Mouse (Mus musculus) stomach, embryonic 14.5 days (tissue): ENCODE measurements around the gene Acad10. TPM values are rescaled to one million over a fixed set of nuclear protein-coding genes. Genes with fewer than 3 reads are reported as not detected.
"Not testable (repeated sequence)": the region's sequence is repeated elsewhere in the genome, so short reads cannot be mapped to it uniquely, and the experiment has no call there.

Experiments used
- ATAC-seq: fragments of 200-750 bp; cut with Nextera tagmentation; 2 replicates; pipeline ENCODE4 v1.8.0; 2017; ENCODE audit warnings: low read depth, moderate TSS enrichment; ENCODE audit not compliant: insufficient number of reproducible peaks, insufficient read depth, low FRiP score
- H3K27ac ChIP-seq: fragments of 300-500 bp; sonication (generic); 2 replicates; pipeline ENCODE4 v1.5.1; 2014; ENCODE audit warnings: mild to moderate bottlenecking, low read length, moderate library complexity, mixed read lengths
- H3K27me3 ChIP-seq: fragments of 300-500 bp; sonication (generic); 2 replicates; pipeline ENCODE4 v1.6.1; 2014; ENCODE audit warnings: low read length, control low read depth, mixed read lengths; ENCODE audit not compliant: control insufficient read depth, insufficient read depth
- H3K36me3 ChIP-seq: fragments of 300-500 bp; sonication (generic); 2 replicates; pipeline ENCODE4 v1.6.1; 2014; ENCODE audit warnings: mild to moderate bottlenecking, control low read depth, low read length, moderate library complexity, mixed read lengths; ENCODE audit not compliant: control insufficient read depth, insufficient read depth
- H3K4me1 ChIP-seq: fragments of 300-500 bp; sonication (generic); 2 replicates; pipeline ENCODE4 v1.6.1; 2014; ENCODE audit warnings: low read length, control low read depth, mixed read lengths; ENCODE audit not compliant: control insufficient read depth, insufficient read depth
- H3K4me2 ChIP-seq: fragments of 300-500 bp; sonication (generic); replicated peaks from 2 replicates; pipeline ENCODE4 v1.6.1; 2014; ENCODE audit warnings: low read depth, low read length, control low read depth
- H3K4me3 ChIP-seq: fragments of 300-500 bp; sonication (generic); 2 replicates; pipeline ENCODE4 v1.5.1; 2014; ENCODE audit warnings: low read depth, low read length, control low read depth
- H3K9ac ChIP-seq: fragments of 300-500 bp; sonication (generic); replicated peaks from 2 replicates; pipeline ENCODE4 v1.6.1; 2014; ENCODE audit warnings: low read depth, mild to moderate bottlenecking, control low read depth, low read length, moderate library complexity, mixed read lengths
- H3K9me3 ChIP-seq: fragments of 300-500 bp; sonication (generic); 2 replicates; pipeline ENCODE4 v1.6.1; 2016; ENCODE audit warnings: low read depth, low read length, control low read depth; ENCODE audit not compliant: control insufficient read depth
- WGBS: fragments of 180-500 bp; shearing (Covaris S2); extraction: QIAGEN DNeasy Blood & Tissue Kit; methylation state at CpG from one replicate; pipeline ENCODE4 v1.1.7; 2014; 5-methylcytosine and 5-hydroxymethylcytosine counted together
- polyA plus RNA-seq: library from polyadenylated mRNA; unstranded; fragments of >200 nt; fragmentation: Nextera tagmentation; extraction: Ambion mirVana; gene quantifications from 2 replicates; pipeline ENCODE4 v1.2.1, GENCODE M21; 2014

The Acad10 gene
- polyA plus RNA-seq, 1 experiment from 2014 or later = 2.3 TPM

DNA sequence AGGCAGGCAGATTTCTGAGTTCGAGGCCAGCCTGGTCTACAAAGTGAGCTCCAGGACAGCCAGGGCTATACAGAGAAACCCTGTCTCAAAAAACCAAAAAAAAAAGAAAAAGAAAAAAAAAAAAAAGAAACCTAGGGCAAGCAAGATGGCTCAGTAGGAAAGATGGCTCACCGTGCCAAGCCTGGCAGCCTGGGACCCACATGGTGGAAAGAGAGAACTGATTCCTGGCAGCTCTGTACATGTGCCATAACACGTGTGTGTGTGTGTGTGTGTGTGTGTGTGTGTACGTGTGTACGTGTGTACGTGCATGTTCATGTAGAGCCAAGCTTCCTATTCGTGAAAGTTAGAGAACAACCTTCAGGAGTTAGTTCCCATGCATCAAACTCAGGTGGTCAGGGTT is 31.1 kb upstream of the Acad10 start:
- not testable (repeated sequence) for H3K27ac ChIP-seq, H3K27me3 ChIP-seq, H3K4me1 ChIP-seq, H3K4me3 ChIP-seq, H3K9me3 ChIP-seq, H3K36me3 ChIP-seq, ATAC-seq, H3K9ac ChIP-seq, H3K4me2 ChIP-seq
- WGBS = 90% methylated on average over 7 of the region's 7 CpGs

DNA sequence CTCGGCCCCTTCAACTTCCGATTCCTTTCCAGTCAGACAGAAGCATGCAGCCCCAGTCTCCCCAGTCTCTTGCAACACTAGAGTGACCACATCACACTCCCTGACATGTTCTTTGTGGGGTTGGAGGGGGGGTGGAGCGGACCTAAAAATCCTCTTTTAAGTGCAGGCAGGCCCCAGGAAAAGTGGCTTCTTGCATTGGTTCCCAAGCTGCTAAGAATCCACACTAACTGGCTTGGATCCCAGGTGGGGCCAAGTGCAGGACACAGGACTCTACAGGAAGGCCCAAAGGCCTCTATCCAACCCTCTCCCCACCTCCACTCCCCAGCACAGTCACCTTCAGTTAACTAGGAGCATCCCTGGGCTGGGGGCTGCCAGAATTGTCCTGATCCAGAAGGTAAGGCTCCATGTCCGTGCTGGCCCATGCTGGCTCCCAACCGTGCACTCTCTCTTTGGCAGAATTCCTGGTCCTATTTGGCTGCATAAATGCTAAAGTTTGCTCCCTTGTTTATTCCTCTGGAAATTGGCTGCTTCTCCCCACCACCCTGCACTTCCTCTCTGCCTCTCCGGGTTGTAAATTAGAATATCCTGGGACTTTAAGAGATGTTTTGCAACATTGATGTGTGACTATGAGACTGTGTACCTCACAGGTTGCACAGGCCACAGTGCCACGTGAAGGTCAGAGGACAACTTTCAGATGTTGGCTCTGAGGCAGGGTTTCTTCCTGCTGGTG is 30.3 kb upstream of the Acad10 start:
- H3K9ac ChIP-seq = no peak overlapping the region
- 73% methylated on average over 7 of the region's 7 CpGs for WGBS
- no peak for ATAC-seq
- H3K27ac ChIP-seq = no peak overlapping the region
- no peak overlapping the region for H3K4me2 ChIP-seq
- peaks cover 9% of the 10 kb centered on the region for H3K36me3 ChIP-seq
- H3K9me3 ChIP-seq = no peaks in the 10 kb centered on the region
- no peak overlapping the region for H3K4me3 ChIP-seq
- no peaks in the 10 kb centered on the region for H3K27me3 ChIP-seq
- H3K4me1 ChIP-seq = no peaks in the 10 kb centered on the region

DNA sequence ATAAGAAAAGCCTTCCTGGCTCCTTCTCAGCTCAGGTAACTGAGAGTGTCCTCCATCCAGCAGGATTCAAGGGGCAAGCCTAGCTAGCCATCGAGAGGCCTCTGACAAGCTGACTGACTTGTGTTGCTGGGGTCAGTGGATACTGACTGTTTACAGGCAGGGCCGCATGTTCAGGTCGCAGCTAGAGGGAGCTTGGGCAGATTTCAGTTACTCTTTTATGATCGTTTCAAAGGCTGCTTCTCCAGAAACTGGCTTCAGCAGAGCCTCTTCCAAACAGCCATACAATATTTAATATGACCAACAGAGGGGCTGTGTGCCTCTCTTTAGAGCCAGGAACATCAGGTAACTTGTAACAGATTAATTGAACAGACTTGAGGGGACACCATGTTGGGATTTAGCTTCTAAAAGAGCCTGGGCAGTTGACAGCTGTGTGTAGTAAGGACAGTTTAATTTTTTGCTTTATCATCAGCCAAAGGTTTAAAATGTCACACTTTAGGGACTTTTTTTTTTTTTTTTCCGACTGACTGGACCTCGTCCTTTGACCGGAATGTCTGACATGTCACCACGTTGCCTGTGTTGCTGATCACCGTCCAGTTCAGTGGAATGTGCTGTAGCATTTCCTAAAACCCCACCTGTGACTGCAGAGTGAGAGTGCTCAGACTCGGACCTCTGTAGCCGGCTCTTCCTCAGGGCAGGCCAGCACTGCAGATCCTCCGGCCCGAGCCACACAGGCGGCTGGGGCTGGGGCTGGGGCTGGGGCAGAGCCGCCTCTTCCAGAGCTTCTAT is 26.0 kb upstream of the Acad10 start:
- no peaks in the 10 kb centered on the region for H3K9me3 ChIP-seq

DNA sequence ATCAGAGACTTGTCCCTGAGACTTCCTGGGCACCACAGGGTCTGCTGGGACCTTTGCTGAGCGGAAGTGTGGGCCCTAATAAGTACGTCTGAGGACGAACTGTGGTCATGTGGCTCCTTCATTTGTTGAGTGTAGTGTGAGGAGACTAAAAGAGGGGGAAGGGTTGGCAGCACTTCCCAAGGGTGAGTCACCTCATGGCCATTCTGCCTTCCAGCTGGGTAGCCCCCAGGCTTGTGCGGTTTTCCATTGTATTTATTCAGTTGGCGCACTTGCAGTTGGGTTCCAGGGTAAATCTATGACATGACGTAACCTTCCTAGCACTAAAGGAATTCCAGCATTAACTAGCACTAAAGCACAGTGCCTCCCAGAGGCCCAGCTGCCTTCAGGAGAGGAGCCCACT is 25.2 kb upstream of the Acad10 start:
- H3K27me3 ChIP-seq = no peaks in the 10 kb centered on the region
- H3K9ac ChIP-seq = no peak overlapping the region
- H3K4me1 ChIP-seq = no peaks in the 10 kb centered on the region
- ATAC-seq = no peak
- no peaks in the 10 kb centered on the region for H3K9me3 ChIP-seq
- H3K4me2 ChIP-seq = no peak overlapping the region
- WGBS = 89% methylated on average over 6 of the region's 6 CpGs
- H3K4me3 ChIP-seq = no peak overlapping the region
- H3K36me3 ChIP-seq = peaks cover 43% of the 10 kb centered on the region
- no peak overlapping the region for H3K27ac ChIP-seq

More for the DNA sequence above, 26.0 kb upstream of the Acad10 start:
- Histone ChIP-seq H3K27ac (no peak overlapping the region), H3K4me2 (no peak overlapping the region), H3K36me3 (peaks cover 42% of the 10 kb centered on the region), H3K4me3 (no peak overlapping the region), H3K27me3 (no peaks in the 10 kb centered on the region), H3K4me1 (no peaks in the 10 kb centered on the region), H3K9ac (no peak overlapping the region)
- 80% methylated on average over 15 of the region's 15 CpGs for WGBS
- ATAC-seq = no peak

DNA sequence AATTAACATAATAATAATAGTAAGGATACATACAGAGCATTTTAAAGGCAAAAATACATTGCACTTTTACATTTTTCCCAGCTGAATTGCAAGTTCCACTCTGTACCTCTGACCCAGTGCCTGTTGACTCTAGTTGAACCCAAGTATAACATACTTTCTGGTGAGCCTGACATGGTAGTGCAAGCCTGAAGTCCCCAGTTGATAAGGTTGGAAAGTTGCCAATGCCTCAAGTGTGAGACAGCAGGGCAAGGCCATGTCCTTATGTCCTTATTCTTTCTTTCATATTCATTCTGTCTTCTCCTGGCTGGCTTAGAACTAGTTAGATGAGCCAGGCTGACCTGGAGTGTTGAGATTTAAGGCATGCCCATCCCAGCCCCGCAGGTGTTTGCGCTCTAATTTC is 21.9 kb upstream of the Acad10 start:
- Histone ChIP-seq H3K9ac (no peak overlapping the region), H3K27me3 (no peaks in the 10 kb centered on the region), H3K4me3 (no peak overlapping the region), H3K4me1 (no peaks in the 10 kb centered on the region), H3K27ac (no peak overlapping the region), H3K4me2 (no peak overlapping the region), H3K9me3 (no peaks in the 10 kb centered on the region), H3K36me3 (peaks cover 71% of the 10 kb centered on the region)
- WGBS = 98% methylated on average over 2 of the region's 2 CpGs
- no peak for ATAC-seq

DNA sequence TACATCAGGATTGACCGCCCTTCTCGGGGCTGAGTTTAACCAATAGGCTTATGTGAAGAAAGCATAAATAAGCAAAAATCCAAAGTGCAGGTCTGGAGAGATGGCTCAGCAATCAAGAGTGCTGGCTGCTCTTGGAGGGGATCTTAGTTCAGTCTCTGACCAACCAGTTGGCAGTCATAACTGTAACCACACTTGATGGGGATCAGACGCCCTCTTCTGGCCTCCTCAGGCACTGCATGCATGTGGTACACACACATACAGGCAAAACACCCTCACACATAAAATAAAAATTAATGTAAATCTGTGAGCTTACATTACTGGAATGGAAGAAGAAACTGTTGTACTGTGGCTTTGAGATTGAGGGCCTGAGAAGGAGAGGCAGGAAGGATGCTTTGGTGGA is 10.1 kb upstream of the Acad10 start:
- H3K27ac ChIP-seq = no peak overlapping the region
- no peak overlapping the region for H3K4me3 ChIP-seq
- no peaks in the 10 kb centered on the region for H3K9me3 ChIP-seq
- no peaks in the 10 kb centered on the region for H3K4me1 ChIP-seq
- ATAC-seq = no peak
- H3K27me3 ChIP-seq = no peaks in the 10 kb centered on the region
- no peak overlapping the region for H3K9ac ChIP-seq
- WGBS = 73% methylated on average over 3 of the region's 3 CpGs
- H3K36me3 ChIP-seq = peaks cover 36% of the 10 kb centered on the region
- H3K4me2 ChIP-seq = no peak overlapping the region

DNA sequence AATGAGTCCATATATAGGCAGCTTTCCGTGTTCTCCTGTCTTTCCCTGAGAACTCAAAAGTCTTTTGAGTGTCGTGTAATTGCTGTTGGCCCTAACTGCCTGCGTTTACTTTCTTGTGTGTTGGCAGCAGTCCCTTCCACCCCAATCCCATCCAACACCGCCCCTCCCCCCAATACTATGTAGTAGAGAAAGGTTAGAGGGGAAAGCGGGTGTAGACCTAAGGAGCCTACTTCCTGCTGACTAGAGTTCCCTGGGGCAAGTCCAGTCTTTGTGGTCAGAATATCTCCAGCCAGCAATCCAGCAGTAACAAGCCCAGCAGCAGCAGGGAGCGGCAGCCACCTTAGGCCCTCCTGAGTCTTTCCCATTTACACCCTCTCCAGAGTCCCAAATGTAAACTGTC is 8.1 kb upstream of the Acad10 start:
- Histone ChIP-seq H3K36me3 (peaks cover 33% of the 10 kb centered on the region), H3K9me3 (no peaks in the 10 kb centered on the region), H3K27me3 (no peaks in the 10 kb centered on the region), H3K9ac (no peak overlapping the region), H3K4me2 (no peak overlapping the region), H3K27ac (no peak overlapping the region), H3K4me3 (no peak overlapping the region), H3K4me1 (no peaks in the 10 kb centered on the region)
- ATAC-seq = no peak
- WGBS = 62% methylated on average over 6 of the region's 6 CpGs

DNA sequence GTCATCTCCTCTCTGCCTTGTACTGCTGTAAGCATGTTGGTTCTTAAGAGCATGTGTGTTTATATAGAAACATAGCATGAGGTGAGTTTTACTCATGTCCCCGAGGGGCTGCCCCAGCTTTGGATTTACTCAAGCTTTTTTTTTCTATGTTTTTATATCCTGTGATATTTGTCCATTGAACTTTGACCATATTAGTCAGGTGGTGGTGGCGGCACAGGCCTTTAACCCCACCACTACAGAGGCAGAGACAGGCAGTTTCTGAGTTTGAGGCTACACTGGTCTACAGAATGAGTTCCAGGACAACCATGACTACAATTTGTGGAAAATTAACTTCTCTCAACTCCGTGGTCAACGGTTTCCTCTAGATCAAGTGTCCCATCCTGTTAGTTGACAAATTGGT is 6.8 kb upstream of the Acad10 start:
- Histone ChIP-seq H3K4me3 (no peak overlapping the region), H3K9me3 (no peaks in the 10 kb centered on the region), H3K27ac (no peak overlapping the region), H3K36me3 (peaks cover 35% of the 10 kb centered on the region), H3K4me1 (peaks cover under 1% of the 10 kb centered on the region; the same call in 1 of the 2 replicates), H3K27me3 (no peaks in the 10 kb centered on the region), H3K9ac (no peak overlapping the region), H3K4me2 (no peak overlapping the region)
- no peak for ATAC-seq
- 86% methylated on average over 4 of the region's 4 CpGs for WGBS
